Mouse (Mus musculus) megakaryocyte, adult 5-6 weeks (primary cell): Measurements from ENCODE around the gene Arrdc5. TPM values are rescaled to one million over a fixed set of nuclear protein-coding genes. Genes with fewer than 3 reads are reported as not detected.
"Not testable (repeated sequence)": the region's sequence is repeated elsewhere in the genome, so short reads cannot be mapped to it uniquely, and the experiment has no call there.

Experiments
- ATAC-seq: 2 replicates; pipeline ENCODE4 v1.8.0; 2016; ENCODE audit warnings: mild to moderate bottlenecking, inconsistent platforms; ENCODE audit not compliant: poor library complexity, severe bottlenecking
- total RNA-seq, 2 experiments: library from RNA; stranded (forward) in 1 of 2; stranded (reverse) in 1 of 2; fragments of 153-499, 151-499 nt in 1 of 2; fragments of 221-1000, 200-1000 nt in 1 of 2; gene quantifications; 2 replicates each; pipeline versions ENCODE4 v1.2.3 to v1.2.4; 2015 to 2017

Gene Arrdc5
- total RNA-seq, 2 experiments from 2014 or later = not detected

- no peak for ATAC-seq
Observed at GRCm38 (mm10) chr17:56279481-56280155, 20.5 kb downstream of the Arrdc5 start.

GRCm38 (mm10) chr17:56278340-56278739, 21.7 kb downstream of the Arrdc5 start:
- no peak for ATAC-seq

- ATAC-seq = no peak
Observed at GRCm38 (mm10) chr17:56277567-56277893, 22.6 kb downstream of the Arrdc5 start.

- peak; percentile 80 for ATAC-seq
Observed at GRCm38 (mm10) chr17:56276643-56277566, 23.2 kb downstream of the Arrdc5 start, which contains the start of gene Ticam1. TSS of gene Ticam1 (minus strand) at chr17:56276786.

- 0 out of 2 replicates have a peak, but pooled peaks have one; percentile 18 for ATAC-seq
Observed at GRCm38 (mm10) chr17:56275842-56276480, 24.1 kb downstream of the Arrdc5 start.

GRCm38 (mm10) chr17:56273986-56274385, 26.1 kb downstream of the Arrdc5 start:
- ATAC-seq = no peak

- no peak for ATAC-seq
Observed at GRCm38 (mm10) chr17:56273482-56273881, 26.6 kb downstream of the Arrdc5 start.

GRCm38 (mm10) chr17:56272644-56273043, 27.4 kb downstream of the Arrdc5 start:
- ATAC-seq = no peak

GRCm38 (mm10) chr17:56271609-56272253, 28.4 kb downstream of the Arrdc5 start:
- no peak for ATAC-seq

GRCm38 (mm10) chr17:56269741-56270140, 30.3 kb downstream of the Arrdc5 start:
- no peak for ATAC-seq

GRCm38 (mm10) chr17:56269153-56269630, 30.9 kb downstream of the Arrdc5 start:
- peak; percentile 83 for ATAC-seq

- peak; percentile 56 for ATAC-seq
Observed at GRCm38 (mm10) chr17:56266271-56266670, 33.8 kb downstream of the Arrdc5 start.

GRCm38 (mm10) chr17:56265869-56266268, 34.2 kb downstream of the Arrdc5 start:
- ATAC-seq = peak; percentile 3; the same call in 1 of the 2 replicates

GRCm38 (mm10) chr17:56265011-56265410, 35.1 kb downstream of the Arrdc5 start:
- peak; percentile 34 for ATAC-seq

- ATAC-seq = peak; percentile 64
Observed at GRCm38 (mm10) chr17:56264020-56264419, 36.1 kb downstream of the Arrdc5 start.

GRCm38 (mm10) chr17:56262645-56263094, 37.4 kb downstream of the Arrdc5 start:
- ATAC-seq = no peak

- no peak for ATAC-seq
Observed at GRCm38 (mm10) chr17:56261166-56261565, 38.9 kb downstream of the Arrdc5 start.

GRCm38 (mm10) chr17:56259301-56260037, 40.6 kb downstream of the Arrdc5 start:
- ATAC-seq = no peak

- ATAC-seq = not testable (repeated sequence)
Observed at GRCm38 (mm10) chr17:56258812-56259211, 41.3 kb downstream of the Arrdc5 start.

- not testable (repeated sequence) for ATAC-seq
Observed at GRCm38 (mm10) chr17:56258269-56258668, 41.8 kb downstream of the Arrdc5 start.
